Mouse (Mus musculus) midbrain, embryonic 15.5 days (tissue): ENCODE measurements around the gene Ppip5k2. TPM values are rescaled to one million over a fixed set of nuclear protein-coding genes. Genes with fewer than 3 reads are reported as not detected.
"Not testable (repeated sequence)": the region's sequence is repeated elsewhere in the genome, so short reads cannot be mapped to it uniquely, and the experiment has no call there.

ENCODE experiments used
- ATAC-seq: fragments of 200-750 bp; cut with Nextera tagmentation; replicated peaks from 2 replicates; pipeline ENCODE4 v1.8.0; 2017; ENCODE audit warnings: moderate TSS enrichment
- H3K27ac ChIP-seq: fragments of 300-500 bp; sonication (generic); 2 replicates; pipeline ENCODE4 v1.5.1; 2015; ENCODE audit warnings: mild to moderate bottlenecking, inconsistent platforms
- H3K27me3 ChIP-seq: fragments of 300-500 bp; sonication (generic); replicated peaks from 2 replicates; pipeline ENCODE4 v1.6.1; 2015; ENCODE audit warnings: inconsistent platforms
- H3K36me3 ChIP-seq: fragments of 300-500 bp; sonication (generic); replicated peaks from 2 replicates; pipeline ENCODE4 v1.6.1; 2015; ENCODE audit warnings: inconsistent platforms
- H3K4me1 ChIP-seq: fragments of 300-500 bp; sonication (generic); 2 replicates; pipeline ENCODE4 v1.6.1; 2015; ENCODE audit warnings: inconsistent platforms
- H3K4me2 ChIP-seq: fragments of 300-500 bp; sonication (generic); 2 replicates; pipeline ENCODE4 v1.6.1; 2015; ENCODE audit warnings: inconsistent platforms, mild to moderate bottlenecking, moderate library complexity
- H3K4me3 ChIP-seq: fragments of 300-500 bp; sonication (generic); 2 replicates; pipeline ENCODE4 v1.5.1; 2015; ENCODE audit warnings: mild to moderate bottlenecking, inconsistent platforms
- H3K9ac ChIP-seq: fragments of 300-500 bp; sonication (generic); 2 replicates; pipeline ENCODE4 v1.6.1; 2015; ENCODE audit warnings: mild to moderate bottlenecking, inconsistent platforms
- H3K9me3 ChIP-seq: fragments of 300-500 bp; sonication (generic); 2 replicates; pipeline ENCODE4 v1.6.1; 2016; ENCODE audit warnings: inconsistent platforms
- WGBS: fragments of 180-500 bp; shearing (Covaris S2); methylation state at CpG from one replicate; pipeline ENCODE4 v1.1.7; 2015; ENCODE audit warnings: mixed read lengths; 5-methylcytosine and 5-hydroxymethylcytosine counted together
- polyA plus RNA-seq: library from polyadenylated mRNA; unstranded; fragments of >200 nt; fragmentation: Nextera tagmentation; extraction: Ambion mirVana; gene quantifications from 2 replicates; pipeline ENCODE4 v1.2.1, GENCODE M21; 2015

The Ppip5k2 gene
- polyA plus RNA-seq, 1 experiment from 2014 or later: 69.9 TPM

DNA sequence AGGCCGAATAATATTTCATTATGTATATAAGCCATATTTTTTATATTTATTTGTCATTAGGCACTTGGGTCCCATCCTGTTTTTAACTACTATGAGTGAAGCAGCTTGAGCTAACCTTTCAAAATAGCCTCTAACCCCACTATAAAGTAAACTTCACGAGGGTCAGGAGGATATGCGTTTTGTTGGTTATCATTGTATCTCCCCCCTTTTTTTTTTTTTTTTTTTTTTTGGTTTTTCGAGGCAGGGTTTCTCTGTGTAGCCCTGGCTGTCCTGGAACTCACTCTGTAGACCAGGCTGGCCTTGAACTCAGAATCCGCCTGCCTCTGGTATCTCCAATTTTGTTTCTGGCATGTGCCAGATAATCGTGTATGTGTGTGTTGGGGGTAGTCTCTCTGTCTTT is 3.2 kb upstream of the Ppip5k2 start:
- Histone ChIP-seq H3K9me3 (no peaks in the 10 kb centered on the region), H3K4me3 (no peak overlapping the region), H3K27me3 (0 out of 2 replicates have a peak, but pooled peaks cover 3% of the 10 kb centered on the region), H3K4me1 (peaks cover 7% of the 10 kb centered on the region), H3K9ac (no peak overlapping the region), H3K36me3 (no peaks in the 10 kb centered on the region), H3K27ac (no peak overlapping the region), H3K4me2 (no peak overlapping the region)
- WGBS: 94% methylated on average over 6 of the region's 6 CpGs
- ATAC-seq: no peak

DNA sequence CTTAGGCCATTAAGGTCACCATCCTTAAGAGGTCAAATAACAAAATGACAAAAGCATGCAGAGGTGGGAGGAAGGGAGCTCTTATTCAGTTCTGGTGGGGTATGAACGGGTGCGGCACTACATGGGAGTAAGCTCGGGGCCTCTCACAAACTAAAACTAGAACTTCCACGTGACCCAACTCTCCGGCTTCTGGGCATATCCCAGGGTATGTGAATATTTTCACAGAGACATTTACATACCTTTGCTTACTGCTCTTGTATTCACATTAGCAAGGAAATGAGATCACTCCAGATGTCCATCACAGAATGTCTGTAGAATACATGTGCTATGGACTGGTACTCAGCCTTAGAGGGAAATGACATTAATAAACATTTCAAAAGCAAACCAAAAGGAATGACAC is 1.5 kb upstream of the Ppip5k2 start:
- no peak overlapping the region for H3K4me3 ChIP-seq
- ATAC-seq: no peak
- H3K4me1 ChIP-seq: peaks cover 21% of the 10 kb centered on the region
- H3K27ac ChIP-seq: no peak overlapping the region
- H3K36me3 ChIP-seq: no peaks in the 10 kb centered on the region
- no peak overlapping the region for H3K9ac ChIP-seq
- H3K9me3 ChIP-seq: no peaks in the 10 kb centered on the region
- H3K4me2 ChIP-seq: no peak overlapping the region
- WGBS: 96% methylated on average over 5 of the region's 5 CpGs
- H3K27me3 ChIP-seq: 0 out of 2 replicates have a peak, but pooled peaks cover 3% of the 10 kb centered on the region

DNA sequence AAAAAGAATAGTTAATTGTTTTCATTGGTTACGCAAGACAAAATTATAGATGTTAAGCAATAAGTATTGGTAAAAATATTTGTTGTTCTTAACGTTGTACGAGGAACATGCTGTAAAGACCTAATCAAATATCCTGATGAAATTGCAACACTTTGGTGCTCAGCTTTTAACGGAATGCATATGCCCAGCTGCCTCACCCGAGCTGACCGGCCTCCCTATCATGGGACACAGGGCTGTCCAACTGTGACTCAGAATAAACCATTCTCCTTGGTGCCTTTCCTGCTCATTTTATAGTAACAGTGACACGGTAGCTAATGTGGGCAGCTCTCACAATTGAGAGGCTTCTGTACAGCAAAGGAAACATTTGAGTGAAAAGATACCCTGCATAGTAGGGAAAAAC is 907 bp upstream of the Ppip5k2 start:
- H3K27ac ChIP-seq: no peak overlapping the region
- no peaks in the 10 kb centered on the region for H3K36me3 ChIP-seq
- WGBS: 56% methylated on average over 7 of the region's 7 CpGs
- peaks cover 22% of the 10 kb centered on the region for H3K4me1 ChIP-seq
- no peak overlapping the region for H3K9ac ChIP-seq
- no peaks in the 10 kb centered on the region for H3K9me3 ChIP-seq
- ATAC-seq: no peak
- H3K4me3 ChIP-seq: no peak overlapping the region; the same call in 1 of the 2 replicates
- H3K27me3 ChIP-seq: 0 out of 2 replicates have a peak, but pooled peaks cover 3% of the 10 kb centered on the region
- H3K4me2 ChIP-seq: peak overlapping the region; percentile 60; the same call in 1 of the 2 replicates

DNA sequence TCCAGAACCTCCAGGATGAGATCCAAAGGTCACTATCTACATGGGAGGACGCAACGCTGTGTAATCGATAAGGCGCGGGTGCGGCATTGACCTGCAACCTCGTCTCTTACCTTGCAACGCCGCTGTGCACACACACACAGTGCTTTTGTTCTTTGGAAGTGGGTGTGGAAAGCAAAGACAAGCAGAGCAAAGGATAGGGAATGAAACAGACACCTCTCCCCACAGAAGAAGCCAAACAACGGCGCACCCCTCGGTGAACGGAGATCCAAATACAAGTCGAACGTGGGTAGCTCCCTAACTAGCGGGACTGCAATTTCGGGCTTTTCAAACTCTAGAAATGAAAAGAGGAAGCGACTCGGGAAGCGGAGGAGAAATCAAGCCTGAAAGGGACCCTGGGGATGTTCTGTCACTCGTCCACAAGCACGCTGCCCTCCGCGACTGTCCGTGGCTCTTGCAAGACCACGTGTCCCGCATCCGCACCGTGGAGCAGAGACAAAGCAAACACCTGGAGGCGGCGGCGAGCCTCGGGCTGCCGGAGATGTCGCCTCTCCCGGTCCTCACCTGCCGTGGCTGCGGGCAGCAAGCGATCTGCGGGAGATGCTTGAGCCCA is 812 bp downstream of the Ppip5k2 start:
- peak overlapping the region; percentile 76 for H3K9ac ChIP-seq
- ATAC-seq: peak; percentile 82
- H3K36me3 ChIP-seq: no peaks in the 10 kb centered on the region
- peak overlapping the region; percentile 83 for H3K4me3 ChIP-seq
- no peaks in the 10 kb centered on the region for H3K9me3 ChIP-seq
- WGBS: under 1% methylated on average over 40 of the region's 40 CpGs
- H3K27ac ChIP-seq: peak overlapping the region; percentile 92
- H3K27me3 ChIP-seq: 0 out of 2 replicates have a peak, but pooled peaks cover 3% of the 10 kb centered on the region
- H3K4me1 ChIP-seq: peaks cover 33% of the 10 kb centered on the region
- peak overlapping the region; percentile 63 for H3K4me2 ChIP-seq

DNA sequence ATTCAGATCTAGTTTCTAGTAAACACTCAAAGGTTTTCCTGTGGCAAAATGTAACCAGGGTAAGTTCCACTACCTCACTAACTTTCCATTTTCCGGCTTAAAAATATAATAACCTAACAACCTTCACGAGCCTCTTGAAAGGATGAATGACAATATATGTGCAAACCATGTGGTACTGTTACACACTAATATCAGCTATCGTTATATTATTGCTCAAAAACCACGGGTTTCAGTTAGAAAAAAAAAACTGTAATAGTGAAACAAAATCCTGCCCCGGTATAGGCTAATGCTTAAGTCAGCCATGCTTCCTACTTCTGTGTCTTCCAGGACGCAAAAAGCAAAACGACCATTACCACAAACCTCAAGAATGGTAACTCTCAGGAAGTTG is 1.3 kb downstream of the Ppip5k2 start:
- peak overlapping the region; percentile 92 for H3K27ac ChIP-seq
- H3K4me1 ChIP-seq: peaks cover 33% of the 10 kb centered on the region
- 0 out of 2 replicates have a peak, but pooled peaks cover 3% of the 10 kb centered on the region for H3K27me3 ChIP-seq
- no peaks in the 10 kb centered on the region for H3K9me3 ChIP-seq
- peak overlapping the region; percentile 83 for H3K4me3 ChIP-seq
- H3K36me3 ChIP-seq: no peaks in the 10 kb centered on the region
- H3K9ac ChIP-seq: peak overlapping the region; percentile 76
- no peak for ATAC-seq
- peak overlapping the region; percentile 63 for H3K4me2 ChIP-seq
- WGBS: 12% methylated on average over 7 of the region's 7 CpGs

DNA sequence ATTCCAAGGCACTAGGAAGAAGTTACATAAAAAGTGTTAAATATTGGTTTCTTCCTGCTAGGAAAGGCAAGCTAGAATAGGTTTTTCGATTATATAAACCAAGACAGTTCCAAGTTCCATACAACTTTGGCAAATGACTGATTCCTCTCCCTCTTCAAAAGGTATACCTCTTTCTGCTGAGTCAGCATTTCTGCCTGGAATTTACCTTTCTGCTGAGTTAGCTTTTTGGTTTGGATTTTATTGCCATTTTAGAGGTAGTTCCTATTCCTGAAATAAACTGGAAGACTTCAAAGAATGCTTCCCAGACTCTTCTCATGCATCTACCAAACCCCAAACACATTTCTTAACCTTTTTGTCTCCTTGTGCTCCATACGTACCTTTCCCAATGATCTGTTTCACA is 2.1 kb downstream of the Ppip5k2 start:
- H3K4me3 ChIP-seq: peak overlapping the region; percentile 83
- no peak overlapping the region for H3K9ac ChIP-seq
- H3K4me1 ChIP-seq: peaks cover 33% of the 10 kb centered on the region
- H3K9me3 ChIP-seq: no peaks in the 10 kb centered on the region
- ATAC-seq: no peak
- H3K4me2 ChIP-seq: peak overlapping the region; percentile 63
- WGBS: 78% methylated on average over 2 of the region's 2 CpGs
- no peak overlapping the region for H3K27ac ChIP-seq
- H3K27me3 ChIP-seq: 0 out of 2 replicates have a peak, but pooled peaks cover 3% of the 10 kb centered on the region
- H3K36me3 ChIP-seq: no peaks in the 10 kb centered on the region

DNA sequence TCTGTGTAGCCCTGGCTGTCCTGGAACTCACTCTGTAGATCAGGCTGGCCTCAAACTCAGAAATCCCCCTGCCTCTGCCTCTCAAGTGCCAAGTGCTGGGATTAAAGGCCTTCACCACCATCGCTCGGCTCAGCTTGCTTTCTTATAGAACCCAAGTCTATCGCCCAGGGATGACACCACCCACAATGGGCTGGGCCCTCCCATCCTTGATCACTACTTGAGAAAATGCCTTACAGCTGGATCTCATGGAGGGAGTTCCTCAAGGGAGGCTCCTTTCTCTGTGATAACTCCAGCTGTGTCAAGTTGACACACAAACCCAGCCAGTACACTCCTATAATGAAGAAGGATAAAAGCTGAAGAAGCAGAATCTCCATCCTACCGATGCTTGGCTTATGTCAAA is 4.5 kb downstream of the Ppip5k2 start:
- H3K4me3 ChIP-seq, H3K36me3 ChIP-seq, H3K27ac ChIP-seq, ATAC-seq, H3K4me2 ChIP-seq, H3K9ac ChIP-seq, H3K27me3 ChIP-seq, H3K9me3 ChIP-seq: not testable (repeated sequence)
- WGBS: 85% methylated on average over 4 of the region's 4 CpGs
- peaks cover 30% of the 10 kb centered on the region for H3K4me1 ChIP-seq

DNA sequence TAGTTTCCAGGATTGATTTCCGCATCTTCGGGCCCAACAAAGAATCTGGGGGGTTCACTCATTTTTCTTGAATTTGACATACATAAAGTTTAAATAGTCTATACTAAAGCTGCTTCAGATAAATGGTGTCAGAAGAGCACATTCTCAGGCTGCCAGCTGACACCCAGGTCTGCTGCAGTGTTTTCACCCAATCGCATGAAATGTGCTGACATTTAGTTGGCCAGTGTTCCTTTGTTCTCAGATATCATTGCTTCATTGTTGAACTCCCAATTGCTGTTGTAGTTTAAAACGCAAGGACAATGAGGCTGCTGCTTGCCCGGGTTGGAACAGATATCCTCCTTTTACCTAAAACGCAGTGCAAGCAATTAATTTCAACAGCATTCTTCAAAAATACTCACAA is 8.7 kb downstream of the Ppip5k2 start:
- Histone ChIP-seq H3K27ac (no peak overlapping the region), H3K4me3 (no peak overlapping the region), H3K9ac (no peak overlapping the region), H3K4me2 (no peak overlapping the region), H3K27me3 (no peaks in the 10 kb centered on the region), H3K36me3 (no peaks in the 10 kb centered on the region), H3K9me3 (no peaks in the 10 kb centered on the region), H3K4me1 (peaks cover 12% of the 10 kb centered on the region)
- no peak for ATAC-seq
- WGBS: 82% methylated on average over 6 of the region's 6 CpGs

DNA sequence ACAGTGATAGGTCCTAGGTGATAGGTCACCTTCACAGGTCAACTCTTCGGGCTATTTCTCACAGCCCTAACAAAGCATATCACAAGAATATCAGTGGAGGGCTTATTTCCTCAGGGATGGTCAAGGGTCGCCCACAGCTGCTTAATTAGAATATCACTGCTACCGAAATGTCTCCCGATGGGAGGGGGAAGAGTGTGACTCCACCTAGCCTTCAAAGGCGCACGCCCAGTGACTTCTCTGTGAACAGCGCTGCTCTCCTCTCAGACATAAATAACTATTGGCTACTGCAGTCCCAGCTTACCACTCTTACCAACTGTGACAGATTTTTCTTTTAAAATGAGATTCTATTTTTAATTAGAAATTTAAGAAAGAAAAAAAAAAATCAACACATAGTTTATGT is 9.6 kb downstream of the Ppip5k2 start:
- 84% methylated on average over 7 of the region's 7 CpGs for WGBS

DNA sequence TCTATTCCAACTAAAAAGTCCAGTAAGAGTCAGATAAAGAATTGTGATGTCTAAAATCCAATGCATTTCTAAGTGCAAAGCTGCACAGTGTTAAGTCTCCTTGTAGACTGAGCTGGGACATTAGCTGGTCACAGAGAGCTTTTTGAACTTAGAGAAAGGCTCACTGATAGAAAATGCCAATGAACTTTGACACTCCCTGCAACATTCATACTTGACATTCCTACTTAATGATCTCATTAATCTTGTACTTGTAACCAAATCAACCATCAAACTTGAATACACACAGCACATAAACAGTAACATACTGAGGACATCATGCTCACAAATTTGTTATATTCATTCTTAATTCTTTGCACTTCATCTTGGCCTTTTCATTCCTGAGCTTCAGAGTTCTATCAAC is 10.4 kb downstream of the Ppip5k2 start:
- H3K9me3 ChIP-seq: no peaks in the 10 kb centered on the region
- no peaks in the 10 kb centered on the region for H3K36me3 ChIP-seq
- no peaks in the 10 kb centered on the region for H3K27me3 ChIP-seq
- no peaks in the 10 kb centered on the region for H3K4me1 ChIP-seq
- H3K9ac ChIP-seq: no peak overlapping the region
- no peak overlapping the region for H3K4me3 ChIP-seq
- no peak overlapping the region for H3K27ac ChIP-seq
- ATAC-seq: no peak
- no peak overlapping the region for H3K4me2 ChIP-seq

More for the DNA sequence above, 9.6 kb downstream of the Ppip5k2 start:
- no peak overlapping the region for H3K4me2 ChIP-seq
- H3K27ac ChIP-seq: no peak overlapping the region
- ATAC-seq: no peak
- no peaks in the 10 kb centered on the region for H3K27me3 ChIP-seq
- no peaks in the 10 kb centered on the region for H3K36me3 ChIP-seq
- H3K4me3 ChIP-seq: no peak overlapping the region
- no peak overlapping the region for H3K9ac ChIP-seq
- peaks cover 6% of the 10 kb centered on the region for H3K4me1 ChIP-seq
- H3K9me3 ChIP-seq: no peaks in the 10 kb centered on the region

DNA sequence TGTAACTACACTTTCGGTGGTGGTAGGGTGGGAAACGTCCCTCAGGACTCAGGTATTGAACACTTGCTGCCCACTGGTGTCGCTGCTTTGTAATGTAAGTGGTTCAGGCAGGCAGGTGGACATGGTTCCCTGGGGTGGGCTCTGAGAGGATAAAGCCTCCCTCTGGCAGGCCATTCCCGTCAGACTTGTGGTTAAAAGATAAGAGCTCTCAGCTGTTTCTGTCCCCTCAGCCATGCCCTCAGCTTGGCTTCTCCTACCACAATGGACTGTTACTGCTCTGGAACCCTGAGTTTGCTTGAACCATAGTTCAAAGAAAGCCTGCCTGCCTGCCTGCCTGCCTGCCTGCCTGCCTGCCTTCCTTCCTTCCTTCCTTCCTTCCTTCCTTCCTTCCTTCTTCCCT is 15.8 kb downstream of the Ppip5k2 start:
- no peak overlapping the region for H3K4me2 ChIP-seq
- peaks cover 13% of the 10 kb centered on the region for H3K36me3 ChIP-seq
- H3K9me3 ChIP-seq: no peaks in the 10 kb centered on the region
- H3K4me1 ChIP-seq: no peaks in the 10 kb centered on the region
- WGBS: 70% methylated on average over 4 of the region's 4 CpGs
- no peak overlapping the region for H3K4me3 ChIP-seq
- no peaks in the 10 kb centered on the region for H3K27me3 ChIP-seq
- H3K27ac ChIP-seq: no peak overlapping the region
- ATAC-seq: no peak
- H3K9ac ChIP-seq: no peak overlapping the region

DNA sequence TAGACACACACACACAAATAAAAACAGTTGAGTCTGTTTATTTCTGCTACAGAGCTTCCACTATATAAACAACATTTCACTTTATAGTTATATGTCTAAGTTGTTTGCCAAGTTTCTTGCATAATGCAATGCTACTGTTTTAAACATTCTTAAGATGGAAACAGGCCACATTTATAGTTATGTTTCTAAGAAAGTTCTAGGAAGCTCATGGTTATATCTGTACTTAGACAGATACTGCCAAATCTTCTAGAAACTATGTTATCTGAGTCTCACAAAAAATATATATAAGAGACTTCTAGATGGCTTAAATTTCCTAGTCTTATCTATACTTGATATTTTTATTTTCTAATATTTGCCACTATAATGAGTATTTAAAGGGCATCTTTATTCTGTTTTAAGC is 17.0 kb downstream of the Ppip5k2 start:
- ATAC-seq: no peak

DNA sequence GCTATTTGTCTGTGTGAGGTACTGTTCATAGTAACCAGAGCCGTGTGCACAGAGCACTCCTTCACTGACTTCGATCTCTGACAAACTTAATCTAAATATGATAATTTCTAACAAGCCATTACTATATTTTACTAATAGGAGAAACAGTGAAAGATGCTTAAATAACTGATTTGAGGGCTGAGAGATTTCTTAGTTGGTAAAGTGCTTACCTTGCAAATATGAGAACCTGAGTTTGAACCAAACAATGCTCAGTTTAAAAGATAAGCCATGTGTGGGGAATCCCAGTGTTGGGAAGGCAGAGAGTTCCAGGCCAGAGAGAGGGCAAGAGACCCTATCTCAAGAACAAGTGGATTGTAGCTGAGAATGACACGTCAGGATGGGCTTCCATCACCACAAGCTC is 22.0 kb downstream of the Ppip5k2 start:
- Histone ChIP-seq H3K9ac (no peak overlapping the region), H3K4me1 (no peaks in the 10 kb centered on the region), H3K9me3 (no peaks in the 10 kb centered on the region), H3K27me3 (no peaks in the 10 kb centered on the region), H3K4me2 (no peak overlapping the region), H3K36me3 (peaks cover 39% of the 10 kb centered on the region), H3K4me3 (no peak overlapping the region), H3K27ac (no peak overlapping the region)
- no peak for ATAC-seq
- 93% methylated on average over 3 of the region's 3 CpGs for WGBS

More for the DNA sequence above, 17.0 kb downstream of the Ppip5k2 start:
- Histone ChIP-seq H3K4me3 (no peak overlapping the region), H3K27me3 (no peaks in the 10 kb centered on the region), H3K36me3 (peaks cover 18% of the 10 kb centered on the region), H3K9me3 (no peaks in the 10 kb centered on the region), H3K27ac (no peak overlapping the region), H3K9ac (no peak overlapping the region), H3K4me2 (no peak overlapping the region), H3K4me1 (no peaks in the 10 kb centered on the region)
